Mouse (Mus musculus) embryonic facial prominence, embryonic 11.5 days (tissue): ENCODE data around the gene Metap2. TPM values are rescaled to one million over a fixed set of nuclear protein-coding genes. Genes with fewer than 3 reads are reported as not detected.

Experiments
- ATAC-seq: fragments of 200-750 bp; cut with Nextera tagmentation; replicated peaks from 2 replicates; pipeline ENCODE4 v1.8.0; 2017; ENCODE audit warnings: low read depth; ENCODE audit not compliant: insufficient number of reproducible peaks, low FRiP score, low TSS enrichment
- DNase-seq: peaks from one replicate; pipeline ENCODE4 v3.0.0-alpha.2; 2015; ENCODE audit warnings: low spot score
- H3K27ac ChIP-seq: fragments of 300-500 bp; sonication (generic); replicated peaks from 2 replicates; pipeline ENCODE4 v1.5.1; 2014; ENCODE audit warnings: mild to moderate bottlenecking, low read depth, low read length, control low read depth
- H3K27me3 ChIP-seq: fragments of 300-500 bp; sonication (generic); 2 replicates; pipeline ENCODE4 v1.6.1; 2014; ENCODE audit warnings: mild to moderate bottlenecking, low read length, moderate library complexity, mixed read lengths; ENCODE audit not compliant: control insufficient read depth, insufficient read depth
- H3K36me3 ChIP-seq: fragments of 300-500 bp; sonication (generic); replicated peaks from 2 replicates; pipeline ENCODE4 v1.6.1; 2014; ENCODE audit warnings: low read depth, mild to moderate bottlenecking, low read length, moderate library complexity, mixed read lengths; ENCODE audit not compliant: control insufficient read depth, insufficient read depth
- H3K4me1 ChIP-seq: fragments of 300-500 bp; sonication (generic); 2 replicates; pipeline ENCODE4 v1.6.1; 2014; ENCODE audit warnings: low read length, mixed read lengths; ENCODE audit not compliant: control insufficient read depth, insufficient read depth
- H3K4me2 ChIP-seq: fragments of 300-500 bp; sonication (generic); 2 replicates; pipeline ENCODE4 v1.6.1; 2014; ENCODE audit warnings: low read depth, mild to moderate bottlenecking, control low read depth, low read length, moderate library complexity
- H3K4me3 ChIP-seq: fragments of 300-500 bp; sonication (generic); 2 replicates; pipeline ENCODE4 v1.5.1; 2014; ENCODE audit warnings: low read depth, low read length, control low read depth
- H3K9ac ChIP-seq: fragments of 300-500 bp; sonication (generic); replicated peaks from 2 replicates; pipeline ENCODE4 v1.6.1; 2014; ENCODE audit warnings: mild to moderate bottlenecking, control low read depth, low read length
- H3K9me3 ChIP-seq: fragments of 300-500 bp; sonication (generic); replicated peaks from 2 replicates; pipeline ENCODE4 v1.6.1; 2016; ENCODE audit warnings: mild to moderate bottlenecking, low read length, inconsistent platforms, mixed read lengths; ENCODE audit not compliant: control insufficient read depth
- WGBS: fragments of 180-500 bp; shearing (Covaris S2); extraction: QIAGEN DNeasy Blood & Tissue Kit; methylation state at CpG from one replicate; pipeline ENCODE4 v1.1.7; 2014; 5-methylcytosine and 5-hydroxymethylcytosine counted together
- polyA plus RNA-seq: library from polyadenylated mRNA; unstranded; fragments of >200 nt; fragmentation: Nextera tagmentation; extraction: Ambion mirVana; gene quantifications from 2 replicates; pipeline ENCODE4 v1.2.1, GENCODE M21; 2014

The Metap2 gene
- polyA plus RNA-seq, 1 experiment from 2014 or later = 272 TPM

- Histone ChIP-seq H3K27ac (no peak overlapping the region), H3K4me2 (no peak overlapping the region), H3K9me3 (no peaks in the 10 kb centered on the region), H3K4me3 (no peak overlapping the region), H3K36me3 (no peaks in the 10 kb centered on the region), H3K9ac (no peak overlapping the region), H3K27me3 (no peaks in the 10 kb centered on the region), H3K4me1 (no peaks in the 10 kb centered on the region)
- DNase-seq = no peak
- WGBS = 82% methylated on average over 2 of the region's 2 CpGs
- no peak for ATAC-seq
These were observed 21.2 kb upstream of the Metap2 start for GRCm38 (mm10) chr10:93918087-93918486.

GRCm38 (mm10) chr10:93916778-93917177 lies 19.9 kb upstream of the Metap2 start:
- H3K27me3 ChIP-seq = no peaks in the 10 kb centered on the region
- H3K36me3 ChIP-seq = no peaks in the 10 kb centered on the region
- H3K4me3 ChIP-seq = no peak overlapping the region
- DNase-seq = no peak
- no peak overlapping the region for H3K4me2 ChIP-seq
- 78% methylated on average over 2 of the region's 2 CpGs for WGBS
- H3K4me1 ChIP-seq = no peaks in the 10 kb centered on the region
- H3K27ac ChIP-seq = no peak overlapping the region
- no peaks in the 10 kb centered on the region for H3K9me3 ChIP-seq
- ATAC-seq = no peak
- no peak overlapping the region for H3K9ac ChIP-seq

GRCm38 (mm10) chr10:93915531-93916275 lies 18.8 kb upstream of the Metap2 start:
- Histone ChIP-seq H3K27ac (no peak overlapping the region), H3K4me2 (no peak overlapping the region), H3K4me3 (no peak overlapping the region)

GRCm38 (mm10) chr10:93913525-93913924 lies 16.6 kb upstream of the Metap2 start:
- DNase-seq (no peak), ATAC-seq (no peak)
- H3K9me3 ChIP-seq = no peaks in the 10 kb centered on the region
- 87% methylated on average over 5 of the region's 5 CpGs for WGBS
- no peak overlapping the region for H3K4me3 ChIP-seq
- no peak overlapping the region for H3K27ac ChIP-seq
- H3K27me3 ChIP-seq = no peaks in the 10 kb centered on the region
- no peak overlapping the region for H3K4me2 ChIP-seq
- no peaks in the 10 kb centered on the region for H3K36me3 ChIP-seq
- H3K9ac ChIP-seq = no peak overlapping the region
- H3K4me1 ChIP-seq = no peaks in the 10 kb centered on the region

More at GRCm38 (mm10) chr10:93915531-93916275, 18.8 kb upstream of the Metap2 start:
- WGBS = 25% methylated on average over 11 of the region's 11 CpGs
- Histone ChIP-seq H3K4me1 (no peaks in the 10 kb centered on the region), H3K36me3 (no peaks in the 10 kb centered on the region), H3K27me3 (no peaks in the 10 kb centered on the region), H3K9me3 (no peaks in the 10 kb centered on the region), H3K9ac (no peak overlapping the region)
- ATAC-seq = 0 out of 2 replicates have a peak, but pooled peaks have one; percentile 59
- DNase-seq = peak; percentile 54

GRCm38 (mm10) chr10:93912917-93913316 lies 16.0 kb upstream of the Metap2 start:
- Histone ChIP-seq H3K4me3 (no peak overlapping the region), H3K36me3 (no peaks in the 10 kb centered on the region), H3K9me3 (no peaks in the 10 kb centered on the region), H3K27me3 (no peaks in the 10 kb centered on the region), H3K9ac (no peak overlapping the region), H3K4me1 (no peaks in the 10 kb centered on the region), H3K27ac (no peak overlapping the region), H3K4me2 (no peak overlapping the region)
- ATAC-seq (no peak), DNase-seq (no peak)
- 91% methylated on average over 1 of the region's 1 CpGs for WGBS

GRCm38 (mm10) chr10:93912136-93912855 lies 15.4 kb upstream of the Metap2 start:
- H3K4me1 ChIP-seq = no peaks in the 10 kb centered on the region
- no peak overlapping the region for H3K4me2 ChIP-seq
- no peak overlapping the region for H3K27ac ChIP-seq
- no peaks in the 10 kb centered on the region for H3K9me3 ChIP-seq
- H3K36me3 ChIP-seq = no peaks in the 10 kb centered on the region
- H3K4me3 ChIP-seq = no peak overlapping the region
- H3K9ac ChIP-seq = no peak overlapping the region
- H3K27me3 ChIP-seq = no peaks in the 10 kb centered on the region
- ATAC-seq (no peak), DNase-seq (no peak)
- WGBS = 85% methylated on average over 5 of the region's 5 CpGs

- H3K4me1 ChIP-seq = no peaks in the 10 kb centered on the region
- DNase-seq = no peak
- no peak overlapping the region for H3K27ac ChIP-seq
- no peak overlapping the region for H3K4me2 ChIP-seq
- ATAC-seq = no peak
- WGBS = 84% methylated on average over 5 of the region's 5 CpGs
- no peaks in the 10 kb centered on the region for H3K9me3 ChIP-seq
- no peak overlapping the region for H3K9ac ChIP-seq
- H3K36me3 ChIP-seq = no peaks in the 10 kb centered on the region
- no peaks in the 10 kb centered on the region for H3K27me3 ChIP-seq
- H3K4me3 ChIP-seq = no peak overlapping the region
These were observed 14.4 kb upstream of the Metap2 start for GRCm38 (mm10) chr10:93911326-93911725.

- no peak for ATAC-seq
- 18% methylated on average over 5 of the region's 5 CpGs for WGBS
- Histone ChIP-seq H3K9me3 (no peaks in the 10 kb centered on the region), H3K9ac (no peak overlapping the region), H3K4me3 (no peak overlapping the region), H3K4me2 (no peak overlapping the region), H3K27me3 (no peaks in the 10 kb centered on the region), H3K36me3 (no peaks in the 10 kb centered on the region), H3K4me1 (no peaks in the 10 kb centered on the region), H3K27ac (no peak overlapping the region)
- peak; percentile 49 for DNase-seq
These were observed 13.0 kb upstream of the Metap2 start for GRCm38 (mm10) chr10:93909811-93910446.
